ENCODE assay signal across 7 mouse cellular contexts in the genomic region with DNA sequence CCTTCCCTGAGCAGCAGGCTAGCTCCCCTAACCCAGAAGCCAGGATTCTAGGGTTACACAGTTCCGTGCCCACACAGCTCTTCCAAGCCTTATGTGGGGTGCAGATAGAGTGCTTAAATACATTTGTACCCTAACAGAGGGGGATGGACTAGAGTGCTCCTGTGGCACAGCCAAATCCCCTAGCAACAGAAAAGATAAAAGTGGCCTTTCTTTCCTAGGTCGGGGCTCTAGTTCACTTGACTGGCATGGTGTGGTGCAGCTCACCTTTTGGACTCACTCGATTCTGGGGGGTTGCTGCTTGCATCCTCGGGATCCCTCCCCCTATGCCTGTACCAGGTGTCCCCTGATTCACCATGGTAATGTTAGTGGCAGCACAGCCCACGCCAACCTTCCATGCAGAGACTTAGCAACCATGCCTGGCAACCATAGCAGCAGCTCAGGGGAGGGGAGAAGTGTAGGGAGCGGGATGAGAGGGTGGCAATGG. TPM values are rescaled to one million over a fixed set of nuclear protein-coding genes. Genes with fewer than 3 reads are reported as not detected.
DNase-seq lines count a peak whose midpoint lies in the region; ATAC-seq and TF ChIP-seq lines count a peak whose summit lies in the region.

No protein-coding gene starts in this region.

- H3K9me3 ChIP-seq in lung, embryonic 15.5 days, result no peaks in the 10 kb centered on the region
- no peaks in the 10 kb centered on the region for H3K9me3 ChIP-seq in stomach, embryonic 15.5 days

- peaks cover 43% of the 10 kb centered on the region for H3K4me1 ChIP-seq in lung, embryonic 15.5 days
- H3K4me1 ChIP-seq in lung, adult 2 months (ENCODE audit: control insufficient read depth, insufficient read depth, low read length), result peaks cover 5% of the 10 kb centered on the region
- peaks cover 32% of the 10 kb centered on the region for H3K4me1 ChIP-seq in stomach, embryonic 15.5 days

- no peak for TF ChIP-seq POLR2A in lung, adult 2 months (IDR thresholded peaks at IDR 0.05; ENCODE audit: borderline replicate concordance, extremely low read depth, low read depth, low read length)

- peaks cover 27% of the 10 kb centered on the region for H3K36me3 ChIP-seq in lung, embryonic 15.5 days
- H3K36me3 ChIP-seq in stomach, embryonic 15.5 days, result peaks cover 11% of the 10 kb centered on the region

- ATAC-seq in lung, embryonic 15.5 days (ENCODE audit: borderline replicate concordance, extremely low read depth, low FRiP score, low TSS enrichment), result no peak
- ATAC-seq in stomach, embryonic 15.5 days (ENCODE audit: insufficient read depth, low FRiP score, low read depth), result no peak

- no peak for DNase-seq in lung, adult 2 months
- peak; percentile 92 to 93 for DNase-seq in frontal cortex, adult 2 months (ENCODE audit: extremely low spot score in 1 of 2, low spot score in 1 of 2)
- peak; percentile 89 to 92 for DNase-seq in left cerebral cortex, adult 9 months (ENCODE audit: low spot score in 2 of 2)
- no peak for DNase-seq in cerebellum, postnatal 25 days
- no peak for DNase-seq in adrenal gland, postnatal 4 days (ENCODE audit: low spot score in 2 of 2)

- TF ChIP-seq CTCF in lung, adult 2 months (IDR thresholded peaks at IDR 0.05; ENCODE audit: insufficient read depth, low read length), result no peak

- H3K27ac ChIP-seq in lung, embryonic 15.5 days, result no peak overlapping the region
- H3K27ac ChIP-seq in stomach, embryonic 15.5 days, result no peak overlapping the region

- H3K4me2 ChIP-seq in lung, embryonic 15.5 days, result peak overlapping the region; percentile 86; the same call in 1 of the 2 replicates
- peak overlapping the region; percentile 80; the same call in 1 of the 2 replicates for H3K4me2 ChIP-seq in stomach, embryonic 15.5 days

- peaks cover 65% of the 10 kb centered on the region for H3K27me3 ChIP-seq in lung, embryonic 15.5 days
- peaks cover 60% of the 10 kb centered on the region for H3K27me3 ChIP-seq in stomach, embryonic 15.5 days (replicated peaks)

- peak overlapping the region; percentile 41; the same call in 1 of the 2 replicates for H3K9ac ChIP-seq in lung, embryonic 15.5 days
- H3K9ac ChIP-seq in stomach, embryonic 15.5 days, result no peak overlapping the region

- 16% methylated on average over 6 of the region's 6 CpGs for WGBS in lung, embryonic 15.5 days
- 23% methylated on average over 6 of the region's 6 CpGs for WGBS in lung, adult 2 months
- 17% methylated on average over 6 of the region's 6 CpGs for WGBS in stomach, embryonic 15.5 days

- no peak overlapping the region for H3K4me3 ChIP-seq in lung, embryonic 15.5 days
- H3K4me3 ChIP-seq in lung, adult 2 months (replicated peaks; ENCODE audit: extremely low read depth, low read depth, low read length), result no peak overlapping the region
- H3K4me3 ChIP-seq in stomach, embryonic 15.5 days (replicated peaks), result peak overlapping the region; percentile 42

RNA-seq across cellular contexts. Expression of a gene that starts 0.6 kb away (rescaled TPM):
- 0.04 TPM in 1 of 2 replicates, not detected in the other for polyA plus RNA-seq in lung, embryonic 15.5 days (2015; fragmentation: Nextera tagmentation; extraction: Ambion mirVana)
- 0.21 and 0.31 TPM in 2 replicates for polyA plus RNA-seq in lung, adult 2 months (2012; rRNA removed)
- 764 and 849 TPM in 2 replicates for polyA plus RNA-seq in frontal cortex, adult 2 months (2012; rRNA removed)
- polyA plus RNA-seq in stomach, embryonic 15.5 days (2015; fragmentation: Nextera tagmentation; extraction: Ambion mirVana), result not detected in 2 replicates
- total RNA-seq in adrenal gland, postnatal 4 days (2021), result 1 to 10 TPM in 1 of 2 experiments, under 1 TPM in 1; 0.76 to 4.2 TPM

RNA-seq across cellular contexts. Expression of a gene that starts 19.0 kb away (rescaled TPM):
- not detected in 2 replicates for polyA plus RNA-seq in lung, embryonic 15.5 days (2015; fragmentation: Nextera tagmentation; extraction: Ambion mirVana)
- not detected in 2 replicates for polyA plus RNA-seq in lung, adult 2 months (2012; rRNA removed)
- polyA plus RNA-seq in frontal cortex, adult 2 months (2012; rRNA removed), result 0.10 and 0.25 TPM in 2 replicates
- polyA plus RNA-seq in stomach, embryonic 15.5 days (2015; fragmentation: Nextera tagmentation; extraction: Ambion mirVana), result not detected in 2 replicates
- not detected for total RNA-seq in adrenal gland, postnatal 4 days (2021)

RNA-seq across cellular contexts. Expression of a gene that starts 22.6 kb away (rescaled TPM):
- 105 and 113 TPM in 2 replicates for polyA plus RNA-seq in lung, embryonic 15.5 days (2015; fragmentation: Nextera tagmentation; extraction: Ambion mirVana)
- 51.0 and 62.8 TPM in 2 replicates for polyA plus RNA-seq in lung, adult 2 months (2012; rRNA removed)
- 67.8 and 74.0 TPM in 2 replicates for polyA plus RNA-seq in frontal cortex, adult 2 months (2012; rRNA removed)
- 82.4 and 85.6 TPM in 2 replicates for polyA plus RNA-seq in stomach, embryonic 15.5 days (2015; fragmentation: Nextera tagmentation; extraction: Ambion mirVana)
- total RNA-seq in adrenal gland, postnatal 4 days (2021), result 10 to 100 TPM; 66.4 to 68.2 TPM

RNA-seq across cellular contexts. Expression of a gene that starts 30.7 kb away (rescaled TPM):
- 0.10 TPM in 1 of 2 replicates, not detected in the other for polyA plus RNA-seq in lung, embryonic 15.5 days (2015; fragmentation: Nextera tagmentation; extraction: Ambion mirVana)
- polyA plus RNA-seq in lung, adult 2 months (2012; rRNA removed), result 21.8 and 37.4 TPM in 2 replicates
- polyA plus RNA-seq in frontal cortex, adult 2 months (2012; rRNA removed), result 6.3 and 6.8 TPM in 2 replicates
- polyA plus RNA-seq in stomach, embryonic 15.5 days (2015; fragmentation: Nextera tagmentation; extraction: Ambion mirVana), result 0.08 TPM in 1 of 2 replicates, not detected in the other
- total RNA-seq in adrenal gland, postnatal 4 days (2021), result 1 to 10 TPM in 1 of 2 experiments, under 1 TPM in 1; 0.68 to 1.2 TPM

RNA-seq across cellular contexts. Expression of a gene that starts 45.7 kb away (rescaled TPM):
- polyA plus RNA-seq in lung, embryonic 15.5 days (2015; fragmentation: Nextera tagmentation; extraction: Ambion mirVana), result 45.7 and 45.8 TPM in 2 replicates
- 110 and 166 TPM in 2 replicates for polyA plus RNA-seq in lung, adult 2 months (2012; rRNA removed)
- polyA plus RNA-seq in frontal cortex, adult 2 months (2012; rRNA removed), result 678 and 795 TPM in 2 replicates
- 41.6 and 45.2 TPM in 2 replicates for polyA plus RNA-seq in stomach, embryonic 15.5 days (2015; fragmentation: Nextera tagmentation; extraction: Ambion mirVana)
- 100 to 1,000 TPM; 124 to 135 TPM for total RNA-seq in adrenal gland, postnatal 4 days (2021)

Comparison
In these comparisons a context has a peak if more than half of its experiments do, and no peak if none do; other contexts are left out.
1. DNase-seq: peak in frontal cortex, adult 2 months (2 of 2) and left cerebral cortex, adult 9 months (2 of 2); none in lung, adult 2 months (single experiment), cerebellum, postnatal 25 days (0 of 2) and adrenal gland, postnatal 4 days (0 of 2).
2. RNA of a gene that starts 0.6 kb away (polyA plus RNA-seq): 764 to 849 TPM in frontal cortex, adult 2 months; 0.21 to 0.31 TPM in lung, adult 2 months, 0.04 TPM in lung, embryonic 15.5 days and not detected in stomach, embryonic 15.5 days; every median in the first group is over 100 times any median in the second.